Mouse (Mus musculus) thymus, adult 18-20 months (tissue): Measurements from ENCODE around the gene Gm45213.
"Not testable (repeated sequence)": the region's sequence is repeated elsewhere in the genome, so short reads cannot be mapped to it uniquely, and the experiment has no call there.

Source experiments
- DNase-seq, 2 experiments: peaks; one replicate each; pipeline ENCODE4 v3.0.0; 2022; ENCODE audit warnings: mixed read lengths in 2 of 2

The Gm45213 gene

GRCm38 (mm10) chr7:66053946-66054483 is 10.6 kb downstream of the Gm45213 start:
- DNase-seq: no peak

- not testable (repeated sequence) for DNase-seq
Observed at GRCm38 (mm10) chr7:66055356-66055755, 12.0 kb downstream of the Gm45213 start.

GRCm38 (mm10) chr7:66058703-66059102 is 15.3 kb downstream of the Gm45213 start, which contains the start of gene Snrpa1:
Snrpa1 (plus strand) TSS chr7:66059003.
- no peak for DNase-seq

GRCm38 (mm10) chr7:66060066-66060956 is 16.9 kb downstream of the Gm45213 start:
- peak; percentile 79 to 81 for DNase-seq

- DNase-seq: no peak
Observed at GRCm38 (mm10) chr7:66061057-66061456, 17.7 kb downstream of the Gm45213 start.

GRCm38 (mm10) chr7:66076411-66076810 is 33.0 kb downstream of the Gm45213 start:
- DNase-seq: no peak

- peak; percentile 91 to 93 for DNase-seq
Observed at GRCm38 (mm10) chr7:66079364-66080230, 36.2 kb downstream of the Gm45213 start, which contains the start of gene Selenos. Selenos (plus strand) TSS chr7:66079649.

GRCm38 (mm10) chr7:66080231-66080613 is 36.8 kb downstream of the Gm45213 start:
- no peak for DNase-seq

GRCm38 (mm10) chr7:66083757-66084156 is 40.4 kb downstream of the Gm45213 start:
- DNase-seq: no peak

- DNase-seq: no peak
Observed at GRCm38 (mm10) chr7:66084546-66084945, 41.1 kb downstream of the Gm45213 start.

- no peak for DNase-seq
Observed at GRCm38 (mm10) chr7:66087652-66088051, 44.2 kb downstream of the Gm45213 start.

GRCm38 (mm10) chr7:66088077-66088476 is 44.7 kb downstream of the Gm45213 start:
- no peak for DNase-seq

- DNase-seq: no peak
Observed at GRCm38 (mm10) chr7:66090676-66091190, 47.3 kb downstream of the Gm45213 start.

- no peak for DNase-seq
Observed at GRCm38 (mm10) chr7:66091553-66091952, 48.2 kb downstream of the Gm45213 start.

- DNase-seq: no peak
Observed at GRCm38 (mm10) chr7:66092656-66093055, 49.3 kb downstream of the Gm45213 start.

- DNase-seq: no peak
Observed at GRCm38 (mm10) chr7:66094141-66094540, 50.7 kb downstream of the Gm45213 start.

GRCm38 (mm10) chr7:66098803-66099202 is 55.4 kb downstream of the Gm45213 start:
- no peak for DNase-seq

GRCm38 (mm10) chr7:66101866-66102265 is 58.5 kb downstream of the Gm45213 start:
- DNase-seq: no peak

- no peak for DNase-seq
Observed at GRCm38 (mm10) chr7:66104531-66104930, 61.1 kb downstream of the Gm45213 start.

GRCm38 (mm10) chr7:66105771-66106170 is 62.4 kb downstream of the Gm45213 start:
- DNase-seq: no peak

GRCm38 (mm10) chr7:66106581-66107056 is 63.2 kb downstream of the Gm45213 start:
- no peak for DNase-seq

- DNase-seq: no peak
Observed at GRCm38 (mm10) chr7:66107206-66107605, 63.8 kb downstream of the Gm45213 start.

GRCm38 (mm10) chr7:66107930-66108329 is 64.5 kb downstream of the Gm45213 start:
- DNase-seq: no peak
